Mouse (Mus musculus) liver, embryonic 14 days (tissue): Measurements from ENCODE around the gene Olfr1325. TPM values are rescaled to one million over a fixed set of nuclear protein-coding genes. Genes with fewer than 3 reads are reported as not detected.

Experiments used
- polyA plus RNA-seq: library from polyadenylated mRNA; depleted of rRNA; stranded (reverse); fragments of >200 nt; gene quantifications from 2 replicates; pipeline ENCODE4 v1.2.3, GENCODE M21; 2012; rRNA removed

Gene Olfr1325
- not detected in 2 replicates for polyA plus RNA-seq

GRCm38 (mm10) chrX:74592379-74592778, at the start of gene Olfr1325:
Gene Olfr1325, plus strand, starts transcription at chrX:74592679.

GRCm38 (mm10) chrX:74574788-74575187, 17.7 kb upstream of the Olfr1325 start, which contains the start of gene Olfr1326-ps1:
Gene Olfr1326-ps1, minus strand, starts transcription at chrX:74574888.

GRCm38 (mm10) chrX:74645466-74646323, 53.2 kb downstream of the Olfr1325 start, which contains the start of gene Gm5640:
Gene Gm5640, minus strand, starts transcription at chrX:74645635.

Other genes with a start within 250 kb of the Olfr1325 start
- gene Lage3, start 239.1 kb upstream of the Olfr1325 start, polyA plus RNA-seq, result 43.3 and 50.5 TPM in 2 replicates
- 18.2 and 19.7 TPM in 2 replicates for gene Ubl4a, start 219.5 kb upstream of the Olfr1325 start, polyA plus RNA-seq
- 3.6 and 4.8 TPM in 2 replicates for gene Slc10a3, start 219.3 kb upstream of the Olfr1325 start, polyA plus RNA-seq
- 5.9 and 7.1 TPM in 2 replicates for gene Fam3a, start 199.4 kb upstream of the Olfr1325 start, polyA plus RNA-seq
- gene Ikbkg, start 199.4 kb upstream of the Olfr1325 start, polyA plus RNA-seq, result 12.9 and 13.4 TPM in 2 replicates
- gene G6pdx, start 163.5 kb upstream of the Olfr1325 start, polyA plus RNA-seq, result 22.1 and 30.4 TPM in 2 replicates
- not detected in 2 replicates for gene Gm6880, start 111.3 kb upstream of the Olfr1325 start, polyA plus RNA-seq
- gene Olfr1326-ps1, start 17.8 kb upstream of the Olfr1325 start, polyA plus RNA-seq, result not detected in 2 replicates
- gene Gm5640, start 53.0 kb downstream of the Olfr1325 start, polyA plus RNA-seq, result 0.01 TPM in 1 of 2 replicates, not detected in the other
- gene Gm6890, start 148.2 kb downstream of the Olfr1325 start, polyA plus RNA-seq, result not detected in 2 replicates
- 0.01 TPM in 1 of 2 replicates, not detected in the other for gene Gm5936, start 244.5 kb downstream of the Olfr1325 start, polyA plus RNA-seq